ENCODE assay signal across 13 mouse cellular contexts in genomic region chr12:88428735-88429134, GRCm38 (mm10).
A peak's percentile ranks its signal among the peaks of the same experiment; 100 is the strongest.
DNase-seq lines count a peak whose midpoint lies in the region; ATAC-seq and TF ChIP-seq lines count a peak whose summit lies in the region.
"Had no signal": no experiment of that assay in that cellular context is flagged by ENCODE, and none has a peak within 500 bp of the region (broad histone marks: within the 10 kb centered on the region; RNA-seq: fewer than 3 reads in every experiment).

No protein-coding gene starts in this region.

- no peak overlapping the region for H3K4me2 ChIP-seq in lung, postnatal 0 days (replicated peaks; ENCODE audit: low read depth, low read length)
- H3K4me2 ChIP-seq in midbrain, embryonic 15.5 days = no peak overlapping the region
- H3K4me2 ChIP-seq: limb, embryonic 12.5 days; midbrain, embryonic 12.5 days had no signal

- DNase-seq in lung, postnatal 0 days (ENCODE audit: low spot score) = no peak
- DNase-seq in lung, postnatal 14 days = no peak
- DNase-seq in thymus, postnatal 14 days = peak; percentile 23
- DNase-seq in layer of hippocampus, postnatal 14 days (ENCODE audit: low spot score in 2 of 2) = no peak
- no peak for DNase-seq in embryo, embryonic 9.5 days (ENCODE audit: extremely low spot score)
- DNase-seq: cerebellum, adult 8-10 months; kidney, postnatal 4 days had no signal

- WGBS in lung, postnatal 0 days = 74% methylated on average over 2 of the region's 2 CpGs
- WGBS in midbrain, embryonic 15.5 days = 91% methylated on average over 2 of the region's 2 CpGs

- H3K4me3 ChIP-seq in lung, postnatal 0 days (ENCODE audit: low read depth, low read length) = no peak overlapping the region
- H3K4me3 ChIP-seq in midbrain, embryonic 15.5 days = no peak overlapping the region
- H3K4me3 ChIP-seq: limb, embryonic 12.5 days; midbrain, embryonic 12.5 days had no signal

- no peaks in the 10 kb centered on the region for H3K9me3 ChIP-seq in lung, postnatal 0 days (ENCODE audit: low read length)
- H3K9me3 ChIP-seq in midbrain, embryonic 15.5 days = no peaks in the 10 kb centered on the region
- H3K9me3 ChIP-seq: limb, embryonic 12.5 days; midbrain, embryonic 12.5 days had no signal

- no peaks in the 10 kb centered on the region for H3K27me3 ChIP-seq in lung, postnatal 0 days (replicated peaks; ENCODE audit: insufficient read depth, low read length)
- H3K27me3 ChIP-seq in midbrain, embryonic 15.5 days (replicated peaks) = no peaks in the 10 kb centered on the region
- H3K27me3 ChIP-seq: CH12.LX; limb, embryonic 12.5 days; midbrain, embryonic 12.5 days had no signal

- no peak overlapping the region for H3K9ac ChIP-seq in lung, postnatal 0 days (replicated peaks; ENCODE audit: low read depth)
- no peak overlapping the region for H3K9ac ChIP-seq in midbrain, embryonic 15.5 days
- H3K9ac ChIP-seq: limb, embryonic 12.5 days; midbrain, embryonic 12.5 days had no signal

- TF ChIP-seq EP300 in lung, postnatal 0 days (IDR thresholded peaks at IDR 0.05) = no peak

- 0 out of 2 replicates have a peak, but pooled peaks have one; percentile 21 for ATAC-seq in lung, postnatal 0 days
- peak; percentile 97 for ATAC-seq in common myeloid progenitor, adult 5-6 weeks (replicated peaks; ENCODE audit: low read depth, poor library complexity, severe bottlenecking)
- peak; percentile 88 for ATAC-seq in inflammation-experienced regulatory T-cells, adult 6 months
- no peak for ATAC-seq in midbrain, embryonic 15.5 days (replicated peaks)

- no peaks in the 10 kb centered on the region for H3K36me3 ChIP-seq in lung, postnatal 0 days (ENCODE audit: insufficient read depth, low read length)
- no peaks in the 10 kb centered on the region for H3K36me3 ChIP-seq in midbrain, embryonic 15.5 days (replicated peaks)
- H3K36me3 ChIP-seq: midbrain, embryonic 12.5 days had no signal

- no peaks in the 10 kb centered on the region for H3K4me1 ChIP-seq in lung, postnatal 0 days (ENCODE audit: insufficient read depth, low read depth, low read length)
- peaks cover 10% of the 10 kb centered on the region for H3K4me1 ChIP-seq in midbrain, embryonic 15.5 days
- H3K4me1 ChIP-seq: limb, embryonic 12.5 days had no signal

- no peak overlapping the region for H3K27ac ChIP-seq in lung, postnatal 0 days (ENCODE audit: low read length)
- H3K27ac ChIP-seq in midbrain, embryonic 15.5 days = no peak overlapping the region
- H3K27ac ChIP-seq: limb, embryonic 12.5 days; midbrain, embryonic 12.5 days had no signal

- TF ChIP-seq CTCF in lung, postnatal 0 days (IDR thresholded peaks at IDR 0.05) = no peak
